Mouse (Mus musculus) heart, adult 11 months (tissue): ENCODE data around the gene Gp5.
"Not testable (repeated sequence)": the region's sequence is repeated elsewhere in the genome, so short reads cannot be mapped to it uniquely, and the experiment has no call there.

Experiments
- DNase-seq: peaks from one replicate; pipeline ENCODE4 v3.0.0; 2022

Gp5 gene

DNA sequence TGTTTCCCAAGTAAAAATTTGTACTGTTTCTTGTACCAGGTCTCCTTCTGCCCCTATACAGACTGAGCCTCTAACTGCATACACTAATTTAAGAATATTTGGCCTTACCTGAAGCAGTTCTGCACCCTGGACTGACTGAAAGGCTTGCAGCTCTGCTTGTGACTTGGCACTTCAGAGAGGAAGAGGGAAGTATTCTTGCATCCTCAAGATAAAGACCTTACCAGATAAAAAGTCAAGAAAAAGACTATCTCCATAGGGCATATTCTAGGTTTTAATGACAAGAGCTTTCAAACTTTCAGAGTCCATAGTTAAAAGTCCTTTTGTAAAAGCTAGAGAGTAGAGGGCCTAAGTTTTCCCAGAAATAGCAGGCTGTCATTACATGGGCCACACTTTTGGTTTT is at the start of gene Gp5:
Gene Gp5, minus strand, starts transcription at position 133 of the 400 bp plus-strand sequence.
- DNase-seq, result no peak

DNA sequence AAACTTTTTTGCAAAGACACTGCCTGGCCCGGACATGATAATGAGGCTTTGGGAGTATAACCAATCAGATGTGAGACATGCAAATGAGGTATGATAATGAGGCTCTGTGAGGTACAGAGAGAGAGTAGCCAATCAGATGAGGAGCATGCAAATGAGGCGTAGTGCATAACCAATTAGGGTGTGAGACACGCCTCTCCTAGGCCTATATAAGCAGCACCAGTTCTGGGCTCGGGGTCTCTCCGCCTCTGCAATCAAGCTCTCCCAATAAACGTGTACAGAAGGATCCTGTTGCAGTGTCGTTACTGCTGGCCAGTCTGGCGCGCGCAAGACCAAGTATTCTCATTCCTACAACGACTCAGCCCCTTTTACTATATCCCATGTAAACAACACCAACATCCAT is 42.9 kb upstream of the Gp5 start:
- not testable (repeated sequence) for DNase-seq

DNA sequence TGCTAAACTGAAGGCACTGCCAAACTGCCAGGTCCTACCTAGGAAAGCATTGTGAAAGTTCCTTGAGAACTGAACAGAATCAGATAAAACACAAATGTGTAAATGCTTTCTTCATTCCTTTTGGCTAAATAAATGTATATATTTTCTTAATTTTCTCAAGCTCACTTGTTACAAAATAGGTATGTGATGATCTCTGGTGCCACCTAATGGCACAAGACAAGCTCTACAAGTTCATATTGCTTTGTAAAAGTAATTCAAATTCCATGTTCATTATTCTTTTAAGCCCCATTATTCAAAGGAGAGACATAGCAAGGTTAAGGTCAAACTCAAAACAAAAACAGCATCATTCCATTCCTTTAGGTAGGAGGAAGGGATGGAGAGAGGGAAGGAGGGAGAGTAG is 3.7 kb upstream of the Gp5 start:
- no peak for DNase-seq

DNA sequence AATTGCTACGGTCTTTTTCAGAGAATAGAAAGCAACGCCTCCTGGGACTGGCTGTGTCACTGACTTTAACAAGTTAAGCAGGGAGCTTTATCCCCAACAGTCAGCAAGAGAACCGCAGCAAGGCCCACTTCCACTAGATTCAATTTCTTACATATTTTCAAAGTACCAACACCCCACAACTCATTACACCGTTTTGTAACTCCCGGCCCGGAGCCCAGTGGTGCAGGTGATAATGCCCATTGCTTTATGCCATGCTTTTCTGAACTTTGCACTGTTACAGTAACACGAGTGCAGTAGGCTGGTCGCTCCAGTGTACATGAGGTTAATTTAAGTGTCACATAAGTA is 436 bp downstream of the Gp5 start:
- peak; percentile 64 for DNase-seq

DNA sequence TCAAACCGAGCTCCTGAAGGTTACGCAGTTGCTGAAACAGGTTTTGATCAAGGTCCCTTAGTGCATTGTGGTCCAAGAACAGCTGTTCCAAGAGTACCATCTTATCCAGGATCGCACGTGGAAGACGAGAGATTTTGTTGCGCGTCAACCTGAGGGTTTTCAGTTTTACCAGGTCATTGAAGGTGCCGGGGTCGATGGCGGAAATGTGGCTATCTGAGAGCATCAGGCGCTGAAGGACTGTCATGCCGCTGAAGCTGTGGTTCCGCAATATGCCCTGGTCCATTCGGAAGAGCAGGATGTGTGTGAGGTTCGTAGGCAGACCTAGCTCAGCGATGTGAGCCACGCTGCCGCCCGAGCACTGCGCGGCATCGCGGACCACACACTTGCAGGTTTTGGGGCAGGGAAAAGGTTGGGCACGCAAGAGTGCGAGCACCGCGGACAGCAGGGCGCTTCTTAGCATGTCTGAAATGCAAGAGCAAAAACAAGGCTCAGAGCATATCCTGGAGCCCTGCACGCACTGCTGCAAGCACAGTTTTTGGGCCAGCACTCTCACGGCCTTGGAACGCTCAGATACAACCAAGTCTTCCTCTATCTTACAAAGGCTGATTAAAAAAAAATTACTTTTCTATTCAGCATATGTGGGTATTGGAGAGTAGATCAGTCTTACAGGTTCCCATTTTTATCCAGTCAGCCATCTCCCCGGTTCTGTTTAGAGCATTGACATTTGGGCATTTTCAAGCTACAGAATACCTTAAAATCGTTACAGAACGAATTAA is 996 bp downstream of the Gp5 start:
- peak; percentile 79 for DNase-seq

DNA sequence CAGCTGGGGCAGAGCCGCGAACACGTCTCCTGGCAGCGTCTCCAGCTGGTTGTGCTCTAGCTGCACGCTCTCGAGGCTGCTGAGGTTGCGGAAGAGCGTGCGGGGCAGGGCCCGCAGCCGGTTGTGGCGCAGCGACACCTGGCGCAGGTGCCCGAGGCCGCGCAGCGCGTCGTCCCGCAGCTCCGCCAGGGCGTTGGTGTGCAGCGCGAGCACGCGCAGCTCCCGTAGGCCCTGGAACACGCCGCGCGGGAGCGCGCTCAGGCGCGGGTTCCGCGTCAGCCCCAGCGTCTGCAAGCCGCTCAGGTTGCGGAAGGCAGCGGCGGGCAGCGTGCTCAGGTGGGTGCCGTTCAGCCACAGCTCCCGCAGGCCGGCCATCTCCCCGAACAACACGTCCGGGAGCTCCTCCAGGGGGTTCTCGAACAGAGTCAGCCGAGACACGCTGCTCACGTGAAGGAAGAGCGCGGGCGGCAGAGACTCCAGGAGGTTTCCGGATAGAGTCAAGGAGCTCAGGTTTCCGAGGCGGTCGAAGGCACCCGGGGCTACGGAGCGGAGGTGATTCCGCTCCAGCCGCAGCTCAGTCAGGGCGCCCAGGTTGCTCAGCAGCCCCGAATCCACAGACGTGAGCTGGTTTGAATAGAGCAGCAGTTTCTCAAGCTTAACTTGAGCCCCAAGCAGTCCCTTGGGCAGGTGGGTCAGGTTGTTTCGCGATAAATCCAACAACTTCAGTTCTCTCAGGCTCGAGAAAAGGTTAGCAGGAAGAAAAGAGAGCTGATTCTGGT is 1.8 kb downstream of the Gp5 start:
- peak; percentile 88 for DNase-seq

DNA sequence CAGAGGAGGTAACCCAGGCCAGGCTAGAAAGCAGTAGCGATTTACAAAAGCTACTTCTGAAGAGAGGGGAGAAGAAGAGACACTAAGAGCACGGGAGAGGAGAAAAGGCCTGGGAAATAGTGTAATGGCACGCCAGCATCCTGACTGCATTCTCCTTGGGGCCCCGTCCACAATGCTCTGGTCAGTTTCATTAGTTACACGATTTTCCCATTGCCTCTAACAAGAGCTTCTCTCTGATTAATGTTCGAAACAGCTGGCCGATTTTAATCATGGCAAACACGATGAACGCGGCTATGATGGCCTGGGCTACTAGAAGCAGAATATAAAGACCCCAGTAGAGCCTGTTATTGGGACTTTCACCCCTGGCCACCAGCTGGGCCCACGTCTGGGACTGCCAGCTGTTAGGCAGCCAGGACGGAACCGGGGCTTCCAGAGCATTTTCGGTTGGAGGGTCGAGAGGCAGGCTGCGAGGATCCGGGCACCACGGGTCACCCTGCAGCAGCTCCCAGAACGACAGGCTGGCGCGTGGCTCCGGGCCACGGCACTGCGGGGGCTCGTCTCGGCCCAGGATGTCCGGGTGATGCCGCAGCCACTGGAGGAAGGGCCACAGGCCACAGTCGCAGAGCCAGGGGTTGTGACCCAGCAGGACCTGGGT is 2.5 kb downstream of the Gp5 start:
- peak; percentile 78 for DNase-seq

DNA sequence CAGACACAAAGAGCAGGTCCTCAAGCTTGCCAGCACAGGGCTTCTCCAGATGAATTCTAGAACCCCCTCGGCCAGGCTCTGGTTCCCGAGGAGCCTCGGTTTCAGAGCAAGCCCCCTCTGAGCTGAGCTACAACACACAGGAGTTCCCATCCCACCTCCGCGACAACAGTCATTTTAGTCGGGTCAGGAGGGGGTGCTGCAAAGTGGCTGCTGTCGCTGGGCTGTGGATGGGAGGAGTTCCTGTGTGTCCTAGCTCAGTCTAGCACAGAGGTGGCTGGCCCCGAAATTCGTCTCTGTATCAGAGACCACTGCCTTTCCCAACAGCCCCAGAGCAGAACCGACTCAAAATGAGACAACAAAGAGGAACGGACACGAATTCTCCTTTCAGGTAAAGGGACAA is 3.3 kb downstream of the Gp5 start:
- peak; percentile 68 for DNase-seq

DNA sequence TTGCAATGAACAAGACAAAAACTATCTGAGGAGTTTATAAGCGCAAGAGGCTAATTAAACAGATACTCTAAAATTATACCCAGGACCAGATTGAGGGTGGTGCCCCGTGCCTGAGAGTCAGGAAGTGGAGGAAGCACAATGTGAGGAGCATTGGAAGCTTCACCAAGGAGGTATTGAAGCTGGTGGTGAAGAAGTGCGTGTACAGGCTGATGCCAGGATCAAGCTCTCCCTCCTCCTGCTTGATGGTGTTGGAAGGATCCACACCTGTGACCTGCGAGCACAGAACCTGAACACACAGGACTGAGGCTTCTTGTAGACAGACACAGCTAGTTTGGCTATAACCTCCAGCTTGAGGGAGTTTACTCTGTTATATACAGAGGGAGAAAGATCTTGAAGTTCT is 4.5 kb downstream of the Gp5 start:
- peak; percentile 66 for DNase-seq

DNA sequence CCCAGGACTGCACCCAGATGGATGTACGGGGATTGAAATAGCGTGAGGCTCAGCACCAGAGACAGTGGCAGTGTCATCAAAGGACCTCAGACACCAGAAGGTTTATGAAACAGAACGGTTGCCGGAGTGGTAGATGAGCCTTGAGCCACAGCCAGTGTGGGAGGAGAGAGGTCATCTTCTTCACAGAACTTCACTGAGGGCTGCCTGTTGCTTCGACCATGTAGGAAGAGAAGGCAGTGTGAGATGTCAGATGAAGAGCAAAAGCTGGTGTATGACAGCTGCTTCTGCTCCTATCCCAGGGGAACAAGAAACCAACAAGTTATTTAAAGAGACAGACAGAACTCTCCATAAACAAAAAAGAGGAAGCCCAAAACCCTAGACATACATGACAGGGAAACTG is 6.3 kb downstream of the Gp5 start:
- peak; percentile 80 for DNase-seq

DNA sequence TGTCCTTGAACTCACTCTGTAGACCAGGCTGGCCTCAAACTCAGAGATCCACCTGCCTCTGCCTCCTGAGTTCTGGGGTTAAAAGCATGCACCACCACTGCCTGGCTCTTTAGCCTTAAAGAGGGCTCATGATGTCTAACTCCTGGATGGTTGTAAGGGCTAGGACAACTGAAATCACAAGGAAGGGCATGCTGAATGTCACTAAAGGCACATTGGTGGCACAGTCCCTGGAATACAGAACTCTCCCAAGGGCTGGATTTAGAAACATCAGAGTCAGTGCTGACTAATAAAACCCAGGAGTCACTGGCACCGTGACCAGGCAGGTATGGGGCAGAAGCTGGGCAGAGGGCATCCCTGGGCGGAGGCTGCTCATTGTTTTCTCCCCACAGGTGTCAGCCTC is 7.2 kb downstream of the Gp5 start:
- DNase-seq, result peak; percentile 76

DNA sequence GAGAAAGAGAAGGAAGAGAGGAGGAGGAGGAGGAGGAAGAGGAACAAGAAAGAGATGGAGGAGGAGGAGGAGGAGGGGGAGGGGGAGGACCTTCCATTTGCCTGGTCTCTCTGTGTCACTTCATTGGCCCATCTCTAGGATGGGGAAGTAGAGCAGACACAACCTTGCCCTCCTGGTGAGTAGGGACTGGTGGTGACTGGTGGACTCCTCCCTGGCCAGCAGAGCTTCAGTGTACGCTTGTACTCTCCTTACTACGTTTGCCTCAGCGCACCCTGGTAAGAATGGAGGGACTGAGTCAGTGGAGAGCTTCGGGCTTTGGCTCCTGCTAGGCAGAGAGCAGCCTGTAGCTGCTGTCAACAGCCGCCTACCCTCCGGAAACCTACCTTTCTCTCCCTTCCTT is 7.9 kb downstream of the Gp5 start:
- peak; percentile 52 for DNase-seq

DNA sequence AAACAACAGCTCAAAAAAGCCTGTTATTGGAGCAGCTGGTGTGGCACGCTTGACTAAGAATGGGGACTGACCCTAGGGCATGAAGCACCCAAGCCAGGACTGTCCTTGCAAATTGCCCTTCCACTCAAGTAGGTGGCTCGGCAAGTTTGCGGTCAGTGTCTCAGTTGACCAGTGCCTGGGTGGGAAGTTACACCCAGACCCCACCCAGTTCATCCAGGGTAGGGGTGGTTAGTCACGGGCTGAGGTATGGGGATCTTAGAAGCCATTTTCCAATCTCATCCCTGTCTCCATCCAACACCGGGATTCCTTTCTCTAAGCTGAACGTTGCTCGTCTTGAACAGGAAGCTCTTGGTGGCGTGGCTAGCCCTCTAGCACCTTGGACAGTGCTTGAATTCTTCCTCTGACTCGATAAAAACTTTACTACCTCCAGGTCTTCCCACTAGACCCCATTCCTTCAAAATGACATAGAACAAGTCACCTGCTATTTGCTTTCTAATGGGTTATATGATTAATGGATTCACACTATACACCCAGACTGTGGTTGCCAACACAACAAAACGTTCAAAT is 10.8 kb downstream of the Gp5 start:
- DNase-seq, result peak; percentile 79

DNA sequence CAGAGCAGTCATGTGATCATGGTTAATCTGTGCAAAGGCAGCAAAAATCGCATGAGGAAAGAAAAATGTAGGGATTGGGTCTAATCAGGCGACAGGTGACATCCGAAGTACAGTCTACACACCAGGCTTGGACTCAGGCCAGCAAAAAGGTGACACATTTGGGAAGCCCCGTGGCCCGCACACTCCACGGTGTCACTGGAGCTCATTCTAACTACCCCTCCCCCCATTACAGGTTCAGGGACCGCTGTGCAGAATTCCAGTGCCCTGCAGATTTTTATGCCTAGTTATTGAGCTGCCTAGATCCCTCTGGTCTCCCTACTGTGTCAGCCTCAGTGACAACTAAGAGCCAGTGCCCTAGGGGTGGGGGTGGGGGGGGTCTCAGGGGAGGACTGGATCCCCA is 13.1 kb downstream of the Gp5 start:
- DNase-seq, result peak; percentile 82

DNA sequence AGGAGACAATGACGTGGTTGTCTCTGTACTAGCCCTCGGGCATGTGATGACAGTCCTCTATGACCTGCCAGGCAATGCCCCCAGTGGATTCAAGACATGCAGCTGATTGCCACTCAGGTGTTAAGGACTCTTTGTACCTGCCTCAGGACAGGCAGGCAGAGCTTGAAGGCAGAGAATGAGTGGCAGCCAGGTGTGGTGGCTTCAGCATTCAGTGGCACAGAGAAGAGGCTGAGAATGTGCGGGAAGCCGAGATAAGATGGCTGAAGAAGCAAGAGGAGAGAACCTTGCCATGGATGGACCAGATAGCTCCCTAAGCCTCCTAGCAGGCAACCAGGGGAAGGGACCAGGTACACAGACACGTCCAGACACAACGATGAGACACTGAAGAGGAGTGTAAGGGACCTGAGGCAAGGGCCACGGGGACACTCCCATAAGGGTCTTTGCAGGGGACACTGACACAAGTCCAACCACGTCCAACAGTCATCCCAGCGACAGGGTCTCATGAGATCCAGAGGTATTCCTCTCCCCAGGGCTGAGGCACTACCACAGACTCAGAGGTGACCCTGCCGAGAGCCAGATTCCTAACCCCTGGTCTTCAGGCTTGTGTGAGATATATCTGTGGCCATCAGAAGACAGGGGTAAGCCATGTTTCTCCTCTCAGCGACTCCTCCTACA is 13.8 kb downstream of the Gp5 start:
- peak; percentile 81 for DNase-seq

DNA sequence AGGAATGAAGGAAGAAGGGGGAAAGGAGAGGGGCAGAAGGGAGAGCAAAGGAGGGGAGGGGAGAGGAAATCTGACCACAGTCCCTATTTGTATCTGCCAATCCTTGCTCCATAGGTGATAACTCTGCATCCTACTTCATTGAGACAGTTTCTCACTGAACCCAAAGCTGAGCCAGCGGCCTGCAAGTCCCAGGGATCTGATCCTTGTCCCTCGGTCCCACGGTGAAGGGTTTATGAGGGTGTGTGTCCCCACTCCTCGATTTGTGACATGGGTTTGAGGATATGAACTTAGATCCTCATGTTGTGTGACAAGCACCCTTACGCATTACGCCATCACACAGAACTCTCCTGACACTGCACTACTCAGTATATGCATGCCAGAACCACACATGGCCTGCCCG is 15.5 kb downstream of the Gp5 start:
- peak; percentile 69 for DNase-seq

DNA sequence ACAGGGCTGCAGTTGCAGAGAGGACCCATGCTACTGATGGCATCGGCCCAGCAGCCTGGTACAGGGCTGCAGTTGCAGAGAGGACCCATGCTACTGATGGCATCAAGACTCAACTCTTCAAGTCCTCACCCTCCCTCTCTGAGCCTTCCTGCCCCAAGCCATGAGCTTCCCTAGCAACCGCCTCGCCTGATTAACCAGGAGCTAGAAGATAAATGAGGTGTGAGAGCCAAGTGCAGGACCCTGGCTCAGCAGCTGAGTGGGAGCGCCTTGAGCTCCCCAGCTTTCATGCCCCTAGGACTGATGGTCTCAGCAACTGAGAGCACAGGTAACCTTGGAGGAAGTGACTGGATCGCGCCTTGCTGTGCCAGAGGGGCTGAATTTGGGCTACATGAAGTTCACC is 20.1 kb downstream of the Gp5 start:
- DNase-seq, result no peak

DNA sequence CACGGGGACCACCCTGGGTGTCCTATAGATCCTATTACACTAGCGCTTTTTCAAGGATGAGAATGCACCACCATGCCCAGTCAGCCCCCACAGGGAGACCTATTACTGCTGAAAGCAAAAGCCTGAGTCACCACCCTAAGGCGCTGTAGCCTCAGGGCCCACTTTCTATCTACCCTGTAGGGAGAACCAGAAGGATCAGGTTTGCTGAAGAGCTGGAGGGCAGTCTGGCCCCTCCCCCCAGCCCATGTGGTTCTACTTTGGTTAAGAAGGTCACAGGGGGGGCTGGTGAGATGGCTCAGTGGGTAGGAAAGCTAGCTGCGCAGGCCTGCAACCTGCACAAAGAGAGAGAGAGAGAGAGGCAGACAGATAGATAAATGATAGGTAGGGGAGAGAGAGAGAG is 24.9 kb downstream of the Gp5 start:
- DNase-seq, result no peak

DNA sequence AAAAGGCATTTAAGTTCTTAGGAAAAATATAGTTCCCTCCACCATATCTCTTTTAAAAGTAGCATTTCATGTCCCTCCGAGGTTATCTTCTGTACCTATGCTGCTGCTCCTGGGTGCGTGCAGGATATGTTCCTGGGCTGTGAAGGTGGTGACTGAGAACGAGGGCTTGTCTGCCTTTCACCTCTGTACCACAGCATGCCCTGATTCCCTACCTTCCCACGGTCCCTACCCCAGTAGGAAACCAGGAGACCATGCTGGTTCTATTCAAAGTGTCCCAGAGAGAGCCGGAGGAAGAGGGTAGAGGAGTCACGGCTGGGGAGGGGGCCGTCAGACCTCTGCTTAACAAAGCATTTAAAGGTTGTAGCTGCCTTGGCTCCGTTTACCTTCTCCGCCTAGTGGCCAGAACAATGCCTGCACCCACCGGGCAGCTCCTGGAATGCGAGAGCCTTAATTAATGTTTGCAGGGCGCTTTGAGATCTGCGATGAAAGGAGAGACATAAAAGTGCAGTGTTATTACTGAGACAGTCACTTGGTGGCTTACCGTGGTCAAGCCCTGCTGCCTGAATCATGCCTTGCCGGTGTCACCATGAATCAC is 26.7 kb downstream of the Gp5 start:
- no peak for DNase-seq

DNA sequence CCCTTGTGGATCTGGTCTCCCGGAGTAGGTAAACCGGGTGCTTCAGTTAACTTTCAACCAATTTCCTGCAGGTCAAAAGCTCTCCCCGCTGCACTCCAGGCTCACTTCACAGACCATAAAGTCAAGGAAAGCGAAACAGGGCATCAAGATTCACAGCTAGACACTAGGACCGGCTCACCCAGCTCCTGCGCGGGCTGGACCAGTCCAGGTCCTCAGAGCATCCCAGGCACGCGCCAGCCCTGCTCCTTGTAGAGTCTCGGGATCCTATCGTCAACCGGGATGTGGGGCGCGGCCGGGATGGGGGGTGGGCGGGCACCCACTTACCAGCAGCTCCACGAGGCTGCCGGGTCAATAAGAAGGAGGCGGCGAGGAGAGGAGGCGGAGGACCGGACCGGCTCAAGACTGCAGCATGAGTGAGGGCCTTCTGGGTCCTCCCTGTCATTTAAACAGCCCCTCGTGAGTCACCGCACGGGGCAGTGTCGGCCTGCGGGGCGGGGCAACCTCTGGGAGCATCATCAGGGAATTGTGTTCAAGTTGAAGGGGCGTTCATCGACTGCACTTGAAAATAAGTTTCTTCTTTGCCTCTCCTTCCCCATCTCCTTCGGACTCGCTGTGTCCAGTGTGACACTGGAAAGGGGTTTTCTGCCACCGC is 27.6 kb downstream of the Gp5 start, which contains the start of gene Lrrc15:
Gene Lrrc15, minus strand, starts transcription at position 413 of the 652 bp plus-strand sequence.
- DNase-seq, result no peak

DNA sequence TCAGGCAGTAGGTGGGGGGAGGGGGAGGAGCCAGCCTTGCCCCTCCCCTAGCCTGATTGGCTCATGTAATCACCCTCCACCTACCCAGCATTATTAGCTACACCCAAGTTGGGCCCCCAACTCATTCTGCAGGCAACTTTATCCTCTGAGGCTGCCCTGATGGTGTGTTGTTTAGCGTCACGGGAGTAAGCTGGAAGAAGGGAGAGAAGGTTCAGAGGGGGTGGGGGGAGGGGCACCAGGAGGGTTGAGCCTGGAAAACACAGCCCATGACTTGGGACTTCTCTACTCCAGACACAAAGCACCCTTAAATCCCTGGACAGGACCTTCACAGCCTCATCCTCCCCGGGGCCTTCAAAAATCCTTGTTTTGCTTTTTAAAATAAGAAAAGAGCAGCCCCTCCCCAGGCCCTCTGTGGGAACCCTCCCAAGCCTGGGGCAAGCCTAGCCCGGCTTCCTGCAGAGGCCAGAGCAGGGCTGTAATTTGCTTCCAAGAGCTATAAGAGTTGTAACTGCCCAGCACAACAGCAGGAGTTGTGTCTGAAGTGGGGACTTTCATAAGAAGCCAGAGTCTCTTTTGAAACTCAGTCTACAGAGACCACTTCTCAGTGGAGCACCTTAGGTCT is 29.8 kb downstream of the Gp5 start:
- DNase-seq, result no peak

DNA sequence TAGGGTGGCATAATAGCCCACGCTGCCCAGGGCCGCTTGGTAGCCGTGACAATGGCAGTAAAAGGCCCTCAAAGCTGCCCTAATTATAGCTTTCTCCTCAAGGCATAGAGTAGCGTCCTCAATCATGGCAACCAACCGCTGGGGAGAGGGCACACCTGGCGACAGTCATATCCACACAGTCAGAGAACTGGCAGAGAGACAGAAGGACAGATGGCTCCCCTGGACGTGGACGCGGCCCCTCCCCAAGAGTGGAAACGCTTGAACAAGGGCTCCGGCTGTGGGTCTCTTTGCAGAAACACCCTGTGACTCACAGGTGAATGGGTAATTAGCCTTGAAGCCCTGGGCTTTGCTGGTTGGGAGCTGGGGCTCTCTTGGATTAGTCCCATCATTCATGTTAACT is 32.2 kb downstream of the Gp5 start:
- no peak for DNase-seq
